In the genomic region with DNA sequence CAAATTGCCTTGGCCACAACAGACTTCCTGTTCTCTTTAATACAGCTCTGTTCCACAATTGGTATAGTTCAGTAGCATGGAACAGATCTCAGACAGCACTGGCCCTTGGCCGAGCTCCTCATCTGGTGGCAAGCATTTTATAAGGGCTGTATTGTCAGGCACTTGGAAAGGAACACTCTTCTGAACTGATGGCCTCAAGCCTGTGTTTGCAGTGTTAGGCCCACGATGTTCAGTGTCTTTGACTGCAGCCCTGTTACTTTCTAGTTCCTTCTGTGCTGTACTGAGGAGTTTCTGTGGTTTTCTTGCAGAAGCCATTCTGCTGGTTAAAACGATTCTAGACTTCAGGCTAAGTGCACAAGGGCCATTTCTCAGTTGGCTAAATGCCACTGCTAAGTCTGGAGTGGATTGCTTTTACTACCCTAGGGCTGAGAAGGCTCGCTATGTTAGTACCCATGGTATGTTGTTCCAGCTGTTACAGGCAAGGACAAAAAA, we compare ENCODE assay signal across 8 mouse cellular contexts.
DNase-seq lines count a peak whose midpoint lies in the region; ATAC-seq and TF ChIP-seq lines count a peak whose summit lies in the region.

No protein-coding gene starts in this region.

- no peaks in the 10 kb centered on the region for H3K27me3 ChIP-seq in thymus, adult 2 months (ENCODE audit: control insufficient read depth, insufficient read depth, low read length)
- no peaks in the 10 kb centered on the region for H3K27me3 ChIP-seq in heart, embryonic 16.5 days (ENCODE audit: control insufficient read depth, insufficient read depth, low read length)

- peaks cover 21% of the 10 kb centered on the region for H3K36me3 ChIP-seq in thymus, adult 2 months (ENCODE audit: control insufficient read depth, insufficient read depth, low read length)
- no peaks in the 10 kb centered on the region for H3K36me3 ChIP-seq in heart, embryonic 16.5 days (ENCODE audit: control insufficient read depth, insufficient read depth)

- H3K4me2 ChIP-seq in heart, embryonic 16.5 days (ENCODE audit: low read depth, low read length) = no peak overlapping the region

- no peak overlapping the region for H3K4me3 ChIP-seq in thymus, adult 2 months (ENCODE audit: control insufficient read depth, insufficient read depth, low read length)
- H3K4me3 ChIP-seq in heart, embryonic 16.5 days (ENCODE audit: low read length) = no peak overlapping the region

- DNase-seq in thymus, adult 2 months = peak; percentile 18
- DNase-seq in thymus, adult 18-20 months = no peak
- DNase-seq in cerebellum, postnatal 10 days = peak; percentile 40 to 66
- peak; percentile 19 to 25 for DNase-seq in left cerebral cortex, adult 18-20 months (ENCODE audit: low spot score in 2 of 2)
- DNase-seq in ovary, postnatal 36 days (ENCODE audit: low spot score) = peak; percentile 6
- no peak for DNase-seq in urinary bladder, postnatal 25 days (ENCODE audit: low spot score)
- DNase-seq in embryo, embryonic 10.5 days (ENCODE audit: low spot score) = no peak

- no peak for TF ChIP-seq CTCF in thymus, adult 2 months (IDR thresholded peaks at IDR 0.05; ENCODE audit: borderline replicate concordance, control insufficient read depth, extremely low read depth, insufficient read depth, low read length, poor library complexity)

- TF ChIP-seq POLR2A in thymus, adult 2 months (IDR thresholded peaks at IDR 0.05; ENCODE audit: control insufficient read depth, extremely low read depth, insufficient read depth, low read length, poor library complexity) = no peak

- ATAC-seq in heart, embryonic 16.5 days (replicated peaks; ENCODE audit: extremely low read depth, insufficient read depth, low FRiP score) = peak; percentile 37; the same call in 1 of the 2 replicates

- H3K4me1 ChIP-seq in thymus, adult 2 months (replicated peaks; ENCODE audit: control insufficient read depth, insufficient read depth, low read length) = peaks cover 6% of the 10 kb centered on the region
- H3K4me1 ChIP-seq in heart, embryonic 16.5 days (ENCODE audit: control insufficient read depth, insufficient read depth, low read length) = no peaks in the 10 kb centered on the region

- H3K9me3 ChIP-seq in heart, embryonic 16.5 days (replicated peaks; ENCODE audit: control insufficient read depth, low read length) = no peaks in the 10 kb centered on the region

- peak overlapping the region; percentile 62 for H3K27ac ChIP-seq in thymus, adult 2 months (ENCODE audit: control insufficient read depth, insufficient read depth, low read length)
- H3K27ac ChIP-seq in heart, embryonic 16.5 days (ENCODE audit: low read length) = peak overlapping the region; percentile 49

- H3K9ac ChIP-seq in heart, embryonic 16.5 days (ENCODE audit: low read length) = no peak overlapping the region

- 9% methylated on average over 4 of the region's 4 CpGs for WGBS in thymus, adult 2 months
- WGBS in heart, embryonic 16.5 days = 63% methylated on average over 4 of the region's 4 CpGs

Comparison
In these comparisons a context has a peak if more than half of its experiments do, and no peak if none do; other contexts are left out.
1. DNase-seq: peak in thymus, adult 2 months (single experiment), cerebellum, postnatal 10 days (2 of 2), left cerebral cortex, adult 18-20 months (2 of 2) and ovary, postnatal 36 days (single experiment); none in thymus, adult 18-20 months (0 of 2), urinary bladder, postnatal 25 days (single experiment) and embryo, embryonic 10.5 days (single experiment).